Mouse (Mus musculus) left cerebral cortex, adult 6 months (tissue): Measurements from ENCODE around the gene Ift81. TPM values are rescaled to one million over a fixed set of nuclear protein-coding genes. Genes with fewer than 3 reads are reported as not detected.

Experiments used
- long read RNA-seq, 2 experiments: library from polyadenylated mRNA; unstranded; transcript quantifications; one replicate each; pipeline ENCODE4 v2.0.0; 2019 to 2020
- polyA plus RNA-seq: library from polyadenylated mRNA; unstranded; fragments of <200 nt; fragmentation: Nextera tagmentation; gene quantifications from 2 replicates; pipeline ENCODE4 v1.2.3, GENCODE M21; 2021

Gene Ift81
- polyA plus RNA-seq: 28.2 and 29.1 TPM in 2 replicates
- long read RNA-seq, experiment 1, transcript Ift81-201 (19 exons, 2,950 nt): major isoform, 64 of 83 reads
- long read RNA-seq, experiment 1, partial matches to known transcripts: 10 of 83 reads
- long read RNA-seq, experiment 1, other reads (novel, unspliced or antisense): 9 of 83 reads
- long read RNA-seq, experiment 2, transcript Ift81-201 (19 exons, 2,950 nt): major isoform, 10 of 38 reads
- long read RNA-seq, experiment 2, partial matches to known transcripts: 25 of 38 reads
- long read RNA-seq, experiment 2, other reads (novel, unspliced or antisense): 3 of 38 reads

DNA sequence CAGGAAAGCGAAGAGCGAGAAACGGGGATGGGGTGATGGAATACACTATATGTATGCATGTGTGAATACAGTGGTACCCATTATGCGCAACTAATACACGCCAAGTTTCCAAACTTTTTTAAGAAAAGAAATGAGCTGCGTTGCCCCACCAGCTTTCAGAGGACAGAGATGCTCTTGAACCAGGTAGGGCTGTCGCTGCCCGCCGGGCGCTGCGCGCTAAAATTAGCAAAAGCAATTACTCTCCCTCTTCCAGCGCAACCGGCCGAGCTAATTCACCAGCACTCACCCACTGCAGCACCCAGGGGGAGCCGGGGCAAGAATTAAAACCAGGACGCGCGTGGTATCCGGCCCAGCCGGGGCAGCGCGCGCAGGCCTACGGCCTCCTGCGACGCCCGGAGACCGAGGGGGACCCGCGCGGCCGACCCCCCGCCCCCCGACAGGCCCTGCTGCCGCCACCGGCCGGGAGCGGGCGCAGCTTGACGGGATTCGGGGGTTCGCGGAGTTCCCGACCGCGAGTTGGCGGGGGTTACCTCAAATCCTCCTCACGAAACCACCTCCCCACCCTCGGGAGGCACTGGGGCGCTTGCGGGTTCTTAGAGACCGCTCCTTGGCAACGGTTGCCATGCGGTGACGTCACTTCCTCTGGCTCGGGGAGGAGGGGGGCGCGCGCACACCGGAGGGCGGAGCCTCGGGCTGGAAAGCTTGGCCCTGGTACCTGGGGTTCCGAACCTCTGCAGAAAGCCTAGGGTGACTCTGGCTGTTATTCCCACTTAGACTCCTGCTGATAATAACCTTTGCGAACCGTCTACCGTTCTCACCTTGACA, at the start of gene Ift81:
Ift81 (minus strand) TSS at position 611 of the 825 bp plus-strand sequence.

GRCm38 (mm10) chr5:122643701-122644100, 29.4 kb upstream of the Ift81 start, which contains the start of gene P2rx7:
Gene P2rx7 (plus strand): TSS chr5:122643911.

GRCm38 (mm10) chr5:122502077-122502941, 112.0 kb downstream of the Ift81 start, which contains the start of gene Atp2a2:
Gene Atp2a2 (minus strand): TSS chr5:122502225.

Other genes with a start within 250 kb of the Ift81 start
- 28.4 and 35.3 TPM in 2 replicates for gene Gpn3, start 242.6 kb downstream of the Ift81 start, polyA plus RNA-seq
- gene Fam216a, start 242.2 kb downstream of the Ift81 start, polyA plus RNA-seq: 106 and 121 TPM in 2 replicates
- 32.8 and 103 TPM in 2 replicates for gene Arpc3, start 222.6 kb downstream of the Ift81 start, polyA plus RNA-seq
- 21.9 and 23.4 TPM in 2 replicates for gene Anapc7, start 192.8 kb downstream of the Ift81 start, polyA plus RNA-seq
- 56.7 and 62.6 TPM in 2 replicates for gene Atp2a2, start 112.3 kb downstream of the Ift81 start, polyA plus RNA-seq
- gene P2rx7, start 29.4 kb upstream of the Ift81 start, polyA plus RNA-seq: 4.8 and 5.7 TPM in 2 replicates
- 20.7 and 27.9 TPM in 2 replicates for gene P2rx4, start 93.0 kb upstream of the Ift81 start, polyA plus RNA-seq
- 76.3 and 132 TPM in 2 replicates for gene Camkk2, start 164.9 kb upstream of the Ift81 start, polyA plus RNA-seq
- gene Anapc5, start 206.8 kb upstream of the Ift81 start, polyA plus RNA-seq: 104 and 141 TPM in 2 replicates
- gene Rnf34, start 235.5 kb upstream of the Ift81 start, polyA plus RNA-seq: 20.0 and 30.3 TPM in 2 replicates